Mouse (Mus musculus) limb, embryonic 13.5 days (tissue): ENCODE data around the gene Ddn. TPM values are rescaled to one million over a fixed set of nuclear protein-coding genes. Genes with fewer than 3 reads are reported as not detected.

Source experiments
- ATAC-seq: fragments of 200-750 bp; cut with Nextera tagmentation; 2 replicates; pipeline ENCODE4 v1.8.0; 2017; ENCODE audit warnings: low read depth, moderate number of reproducible peaks, moderate TSS enrichment; ENCODE audit not compliant: low FRiP score
- H3K27ac ChIP-seq: fragments of 300-500 bp; sonication (generic); 2 replicates; pipeline ENCODE4 v1.5.1; 2015; ENCODE audit warnings: inconsistent platforms, mild to moderate bottlenecking, moderate library complexity
- H3K27me3 ChIP-seq: fragments of 300-500 bp; sonication (generic); 2 replicates; pipeline ENCODE4 v1.6.1; 2015; ENCODE audit warnings: mild to moderate bottlenecking, inconsistent platforms
- H3K36me3 ChIP-seq: fragments of 300-500 bp; sonication (generic); 2 replicates; pipeline ENCODE4 v1.6.1; 2015; ENCODE audit warnings: inconsistent platforms, mild to moderate bottlenecking, moderate library complexity
- H3K4me1 ChIP-seq: fragments of 300-500 bp; sonication (generic); 2 replicates; pipeline ENCODE4 v1.6.1; 2015; ENCODE audit warnings: inconsistent platforms
- H3K4me2 ChIP-seq: fragments of 300-500 bp; sonication (generic); replicated peaks from 2 replicates; pipeline ENCODE4 v1.6.1; 2015; ENCODE audit warnings: inconsistent platforms, mild to moderate bottlenecking, moderate library complexity
- H3K4me3 ChIP-seq: fragments of 300-500 bp; sonication (generic); 2 replicates; pipeline ENCODE4 v1.5.1; 2015; ENCODE audit warnings: moderate library complexity, mild to moderate bottlenecking, inconsistent platforms
- H3K9ac ChIP-seq: fragments of 300-500 bp; sonication (generic); 2 replicates; pipeline ENCODE4 v1.6.1; 2015; ENCODE audit warnings: mild to moderate bottlenecking, inconsistent platforms
- H3K9me3 ChIP-seq: fragments of 300-500 bp; sonication (generic); 2 replicates; pipeline ENCODE4 v1.6.1; 2016; ENCODE audit warnings: inconsistent platforms
- WGBS: fragments of 180-500 bp; shearing (Covaris S2); methylation state at CpG from one replicate; pipeline ENCODE4 v1.1.7; 2015; 5-methylcytosine and 5-hydroxymethylcytosine counted together
- polyA plus RNA-seq: library from polyadenylated mRNA; unstranded; fragments of >200 nt; fragmentation: Nextera tagmentation; extraction: Ambion mirVana; gene quantifications from 2 replicates; pipeline ENCODE4 v1.2.1, GENCODE M21; 2015

Ddn gene
- 0.05 TPM in 1 of 2 replicates, not detected in the other for polyA plus RNA-seq

- Histone ChIP-seq H3K27me3 (peaks cover 69% of the 10 kb centered on the region), H3K36me3 (peaks cover 37% of the 10 kb centered on the region), H3K9me3 (no peaks in the 10 kb centered on the region), H3K4me1 (peaks cover 40% of the 10 kb centered on the region), H3K4me2 (peak within 1 kb of the TSS; percentile 83), H3K27ac (no peak within 1 kb of the TSS), H3K9ac (peak within 1 kb of the TSS; percentile 67; the same call in 1 of the 2 replicates), H3K4me3 (peak within 1 kb of the TSS; percentile 49)
- ATAC-seq = no peak
- WGBS = 45% methylated on average over 3 of the region's 3 CpGs
Observed at GRCm38 (mm10) chr15:98809390-98809789, at the start of gene Ddn. Gene Ddn, minus strand, starts transcription at chr15:98809490.

GRCm38 (mm10) chr15:98854214-98854613, 44.9 kb upstream of the Ddn start:
- Histone ChIP-seq H3K27ac (no peak overlapping the region), H3K4me3 (no peak overlapping the region), H3K4me2 (no peak overlapping the region), H3K27me3 (no peaks in the 10 kb centered on the region), H3K4me1 (no peaks in the 10 kb centered on the region), H3K9me3 (no peaks in the 10 kb centered on the region), H3K9ac (no peak overlapping the region), H3K36me3 (peaks cover 100% of the 10 kb centered on the region)
- 92% methylated on average over 16 of the region's 16 CpGs for WGBS
- ATAC-seq = no peak

- H3K36me3 ChIP-seq = peaks cover 100% of the 10 kb centered on the region
- no peaks in the 10 kb centered on the region for H3K9me3 ChIP-seq
- no peak for ATAC-seq
- 91% methylated on average over 28 of the region's 28 CpGs for WGBS
- no peak overlapping the region for H3K9ac ChIP-seq
- H3K4me2 ChIP-seq = no peak overlapping the region
- no peak overlapping the region for H3K4me3 ChIP-seq
- H3K4me1 ChIP-seq = no peaks in the 10 kb centered on the region
- H3K27me3 ChIP-seq = no peaks in the 10 kb centered on the region
- H3K27ac ChIP-seq = no peak overlapping the region
Observed at GRCm38 (mm10) chr15:98853161-98853937, 44.1 kb upstream of the Ddn start.

GRCm38 (mm10) chr15:98852733-98853132, 43.4 kb upstream of the Ddn start:
- no peak for ATAC-seq
- H3K9ac ChIP-seq = no peak overlapping the region
- no peaks in the 10 kb centered on the region for H3K27me3 ChIP-seq
- WGBS = 90% methylated on average over 9 of the region's 9 CpGs
- peaks cover 100% of the 10 kb centered on the region for H3K36me3 ChIP-seq
- no peak overlapping the region for H3K27ac ChIP-seq
- H3K4me1 ChIP-seq = no peaks in the 10 kb centered on the region
- H3K9me3 ChIP-seq = no peaks in the 10 kb centered on the region
- H3K4me3 ChIP-seq = no peak overlapping the region
- H3K4me2 ChIP-seq = no peak overlapping the region

GRCm38 (mm10) chr15:98852071-98852470, 42.8 kb upstream of the Ddn start:
- Histone ChIP-seq H3K9ac (no peak overlapping the region), H3K9me3 (no peaks in the 10 kb centered on the region), H3K27ac (no peak overlapping the region), H3K4me2 (no peak overlapping the region), H3K27me3 (no peaks in the 10 kb centered on the region), H3K4me3 (no peak overlapping the region), H3K36me3 (peaks cover 100% of the 10 kb centered on the region), H3K4me1 (no peaks in the 10 kb centered on the region)
- WGBS = 93% methylated on average over 9 of the region's 9 CpGs
- ATAC-seq = no peak

GRCm38 (mm10) chr15:98851229-98851818, 42.0 kb upstream of the Ddn start:
- 93% methylated on average over 21 of the region's 21 CpGs for WGBS
- peaks cover 100% of the 10 kb centered on the region for H3K36me3 ChIP-seq

GRCm38 (mm10) chr15:98850668-98851067, 41.4 kb upstream of the Ddn start:
- peaks cover 100% of the 10 kb centered on the region for H3K36me3 ChIP-seq
- no peak for ATAC-seq
- H3K9ac ChIP-seq = no peak overlapping the region
- H3K27me3 ChIP-seq = no peaks in the 10 kb centered on the region
- H3K4me3 ChIP-seq = no peak overlapping the region
- WGBS = 90% methylated on average over 14 of the region's 14 CpGs
- H3K9me3 ChIP-seq = no peaks in the 10 kb centered on the region
- no peaks in the 10 kb centered on the region for H3K4me1 ChIP-seq
- no peak overlapping the region for H3K4me2 ChIP-seq
- H3K27ac ChIP-seq = no peak overlapping the region

More at GRCm38 (mm10) chr15:98851229-98851818, 42.0 kb upstream of the Ddn start:
- Histone ChIP-seq H3K27me3 (no peaks in the 10 kb centered on the region), H3K4me3 (no peak overlapping the region), H3K27ac (no peak overlapping the region), H3K9me3 (no peaks in the 10 kb centered on the region), H3K4me2 (no peak overlapping the region), H3K4me1 (no peaks in the 10 kb centered on the region), H3K9ac (no peak overlapping the region)
- no peak for ATAC-seq

- Histone ChIP-seq H3K27ac (no peak overlapping the region), H3K36me3 (peaks cover 100% of the 10 kb centered on the region), H3K4me1 (no peaks in the 10 kb centered on the region), H3K9me3 (no peaks in the 10 kb centered on the region), H3K9ac (no peak overlapping the region), H3K4me2 (no peak overlapping the region), H3K4me3 (no peak overlapping the region), H3K27me3 (no peaks in the 10 kb centered on the region)
- WGBS = 89% methylated on average over 16 of the region's 16 CpGs
- no peak; the same call in 1 of the 2 replicates for ATAC-seq
Observed at GRCm38 (mm10) chr15:98849956-98850600, 40.8 kb upstream of the Ddn start.

- H3K27me3 ChIP-seq = no peaks in the 10 kb centered on the region
- 93% methylated on average over 11 of the region's 11 CpGs for WGBS
- no peak overlapping the region for H3K27ac ChIP-seq
- H3K9me3 ChIP-seq = no peaks in the 10 kb centered on the region
- H3K36me3 ChIP-seq = peaks cover 100% of the 10 kb centered on the region
- H3K4me3 ChIP-seq = no peak overlapping the region
- no peak overlapping the region for H3K9ac ChIP-seq
- no peak for ATAC-seq
- H3K4me1 ChIP-seq = no peaks in the 10 kb centered on the region
- H3K4me2 ChIP-seq = no peak overlapping the region
Observed at GRCm38 (mm10) chr15:98849165-98849564, 39.9 kb upstream of the Ddn start.

GRCm38 (mm10) chr15:98846140-98846539, 36.9 kb upstream of the Ddn start:
- 91% methylated on average over 8 of the region's 8 CpGs for WGBS
- Histone ChIP-seq H3K4me2 (no peak overlapping the region), H3K9ac (no peak overlapping the region), H3K4me3 (no peak overlapping the region), H3K36me3 (peaks cover 100% of the 10 kb centered on the region), H3K27me3 (no peaks in the 10 kb centered on the region), H3K9me3 (no peaks in the 10 kb centered on the region), H3K4me1 (no peaks in the 10 kb centered on the region), H3K27ac (no peak overlapping the region)
- no peak for ATAC-seq

- Histone ChIP-seq H3K4me1 (no peaks in the 10 kb centered on the region), H3K27ac (no peak overlapping the region), H3K36me3 (peaks cover 100% of the 10 kb centered on the region), H3K9me3 (no peaks in the 10 kb centered on the region), H3K4me3 (no peak overlapping the region), H3K27me3 (no peaks in the 10 kb centered on the region), H3K4me2 (no peak overlapping the region), H3K9ac (no peak overlapping the region)
- ATAC-seq = no peak
- 88% methylated on average over 2 of the region's 2 CpGs for whole genome bisulfite sequencing
Observed at GRCm38 (mm10) chr15:98845149-98845548, 35.9 kb upstream of the Ddn start.

- Histone ChIP-seq H3K4me3 (no peak overlapping the region), H3K9me3 (no peaks in the 10 kb centered on the region), H3K4me2 (no peak overlapping the region), H3K9ac (no peak overlapping the region), H3K27me3 (no peaks in the 10 kb centered on the region), H3K27ac (no peak overlapping the region), H3K36me3 (peaks cover 100% of the 10 kb centered on the region), H3K4me1 (no peaks in the 10 kb centered on the region)
- ATAC-seq = no peak
- WGBS = 88% methylated on average over 11 of the region's 11 CpGs
Observed at GRCm38 (mm10) chr15:98843595-98844223, 34.4 kb upstream of the Ddn start.
